Mouse (Mus musculus): Measurements from ENCODE around the gene Lsamp.
A peak's percentile ranks its signal among the peaks of the same experiment; 100 is the strongest.

Lsamp gene

DNA sequence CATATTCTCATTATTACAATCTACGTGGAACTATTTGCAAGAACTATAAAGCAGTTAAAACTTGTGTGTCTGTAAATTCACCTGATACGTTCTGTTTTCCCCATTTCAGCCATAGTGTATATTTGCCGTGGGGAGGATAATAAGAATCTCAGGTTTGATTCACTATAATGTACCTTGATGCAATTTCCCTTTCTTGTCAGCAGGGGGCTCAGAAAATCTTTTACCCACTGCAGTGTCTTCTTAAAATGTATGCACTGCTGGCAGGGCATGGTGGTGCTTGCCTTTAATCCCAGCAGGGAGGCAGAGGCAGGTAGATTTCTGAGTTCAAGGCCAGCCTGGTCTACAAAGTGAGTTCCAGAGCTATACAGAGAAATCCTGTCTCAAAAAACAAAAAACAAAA, 287.7 kb downstream of the Lsamp start:
- no peak for DNase-seq (ENCODE audit: low spot score)

DNA sequence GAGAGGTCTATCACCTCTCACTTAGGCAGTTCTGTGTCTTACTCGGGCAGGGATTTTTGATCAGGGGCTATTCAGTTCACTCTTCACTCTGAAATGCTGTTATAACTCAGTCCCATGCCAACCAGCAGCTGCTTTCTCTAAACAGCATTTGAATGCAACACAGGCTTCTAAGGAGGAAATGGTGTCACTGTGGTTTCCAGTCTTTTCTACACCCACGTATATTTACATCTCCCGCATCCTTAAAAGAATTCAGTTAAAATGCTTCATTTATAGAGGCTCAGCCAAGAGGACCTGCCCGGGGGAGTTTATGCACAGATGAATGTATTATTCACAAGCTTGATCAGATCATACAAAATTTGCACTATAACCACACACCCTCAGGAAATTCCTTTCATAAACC, 306.0 kb downstream of the Lsamp start:
- DNase-seq (ENCODE audit: low spot score), result no peak

DNA sequence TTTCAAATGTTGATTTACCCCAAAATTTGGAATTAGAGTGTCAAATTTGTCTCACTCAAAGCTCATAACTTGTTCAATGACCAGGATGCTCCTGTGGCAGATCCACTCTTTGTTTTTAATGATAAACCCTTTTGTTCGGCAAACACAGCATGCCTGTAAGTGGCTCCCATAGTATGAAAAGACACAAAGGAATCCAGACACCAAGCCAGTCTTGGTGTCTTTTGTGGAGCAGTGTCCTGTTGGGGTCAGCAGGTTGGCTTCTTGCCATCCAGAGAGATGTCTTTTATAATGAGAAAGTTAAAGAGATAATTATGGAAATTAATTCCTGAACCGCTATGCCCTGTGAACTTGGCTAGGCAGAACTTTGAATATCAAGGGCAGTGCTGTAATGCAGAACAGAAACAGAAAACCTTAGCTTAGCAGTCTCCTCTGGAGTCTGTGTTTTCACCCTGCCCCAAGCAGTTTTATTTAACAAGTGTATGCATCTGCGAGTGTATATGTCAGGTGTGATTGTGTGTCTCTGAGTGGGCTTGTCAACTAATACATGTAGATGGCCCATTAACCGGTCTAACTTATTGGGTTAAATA, 310.2 kb downstream of the Lsamp start:
- no peak for DNase-seq (ENCODE audit: low spot score)

DNA sequence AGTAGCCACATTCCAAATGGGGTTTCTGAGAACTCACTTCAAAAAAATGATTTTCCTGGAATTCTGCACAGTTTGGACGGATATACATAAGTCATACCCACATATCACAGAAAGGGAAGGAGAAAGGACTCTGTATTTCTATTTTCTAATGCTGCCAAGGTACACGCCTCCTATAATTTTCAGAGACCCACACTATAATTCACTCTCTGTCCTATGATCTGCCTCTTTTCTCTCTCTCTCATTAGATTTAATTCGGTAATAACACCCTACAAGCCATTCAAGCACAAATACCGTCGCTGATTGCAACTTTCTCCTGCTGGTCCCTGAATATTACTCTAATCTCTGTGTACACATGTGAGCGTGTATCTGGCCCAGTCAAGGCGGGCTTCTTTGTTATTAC, 311.1 kb downstream of the Lsamp start:
- no peak for DNase-seq (ENCODE audit: low spot score)

DNA sequence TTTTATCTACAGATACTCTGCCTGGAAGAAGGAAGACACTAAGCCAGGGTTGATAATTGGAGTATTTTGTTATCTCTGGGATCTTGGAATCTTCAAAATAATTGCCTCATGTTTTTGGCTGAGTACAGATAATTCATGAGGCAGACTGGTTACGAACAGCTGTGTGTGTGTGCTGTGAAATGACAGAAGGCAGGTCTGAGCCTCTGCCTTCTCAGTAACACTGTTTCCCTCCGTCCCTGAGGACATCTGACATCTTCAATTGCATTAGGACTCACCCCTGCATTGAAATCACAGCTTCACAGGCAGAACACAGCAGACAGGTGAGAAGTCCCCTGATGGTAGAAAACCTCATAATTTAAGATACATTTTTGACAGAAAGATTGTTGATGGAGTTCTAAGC, 323.5 kb downstream of the Lsamp start:
- no peak for DNase-seq (ENCODE audit: low spot score)

DNA sequence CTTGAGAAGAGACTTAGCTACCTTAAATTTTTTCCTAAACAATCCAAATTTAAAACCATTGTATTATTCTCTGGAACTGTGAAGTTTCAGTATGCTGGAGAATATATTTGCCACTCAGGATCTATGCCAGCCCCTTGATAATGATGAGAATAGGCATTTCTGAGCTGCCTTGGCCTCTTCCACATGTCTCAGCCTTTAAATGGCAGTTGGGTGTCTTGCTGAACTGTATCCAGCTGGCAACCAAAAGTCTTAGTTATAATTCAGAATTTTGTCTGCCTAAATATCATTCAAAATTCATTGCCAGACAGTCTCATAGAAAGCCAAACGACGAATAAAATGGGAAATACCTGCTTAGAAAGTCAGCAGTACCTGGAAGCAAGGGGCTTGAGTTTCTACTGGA, 332.0 kb downstream of the Lsamp start:
- no peak for DNase-seq (ENCODE audit: low spot score)

DNA sequence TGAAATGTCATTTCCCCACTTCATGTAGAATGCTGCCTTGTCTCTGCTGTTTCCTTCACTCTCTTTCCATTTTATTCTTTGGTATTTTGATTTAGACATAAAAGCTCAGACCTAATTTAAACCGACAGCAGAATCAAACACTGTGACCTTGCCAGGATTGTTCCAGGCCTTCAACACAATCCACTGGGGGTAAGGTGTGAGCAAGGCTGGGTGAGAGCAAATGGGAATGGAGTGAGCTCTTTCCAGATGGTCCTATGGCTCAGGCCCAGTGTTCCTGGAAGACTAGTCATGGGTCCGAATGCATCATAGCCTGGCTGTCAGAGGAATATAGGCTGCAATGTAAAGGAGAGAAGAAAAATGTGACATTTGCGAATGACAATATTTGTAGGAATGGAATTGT, 340.6 kb downstream of the Lsamp start:
- no peak for DNase-seq (ENCODE audit: low spot score)

DNA sequence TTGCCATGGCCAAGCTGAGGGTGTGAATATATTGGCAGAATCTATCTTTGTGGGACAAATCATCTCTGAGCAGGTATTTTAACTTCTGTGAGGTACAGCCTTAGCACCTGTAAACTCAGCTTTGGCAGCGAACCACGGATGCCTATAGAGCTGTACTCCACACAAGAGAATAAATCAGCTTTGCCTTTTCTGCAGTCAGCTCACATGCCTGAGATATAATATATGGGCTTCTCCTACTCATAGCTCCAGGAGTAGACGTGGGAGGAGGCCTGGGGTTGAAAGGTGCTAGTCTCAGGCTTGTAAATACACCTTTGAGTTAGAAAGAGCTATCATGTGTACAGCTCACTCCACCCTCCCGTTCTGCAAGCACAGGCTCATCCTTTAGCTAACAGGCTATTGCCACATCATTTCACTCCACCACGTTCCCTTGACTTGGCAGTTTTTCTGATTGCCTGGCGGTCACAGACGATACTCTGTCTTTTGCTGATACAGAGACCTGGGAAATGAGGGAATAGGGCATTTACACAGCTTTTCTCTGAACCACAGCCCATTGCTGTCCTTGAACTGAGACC, 344.2 kb downstream of the Lsamp start:
- no peak for DNase-seq (ENCODE audit: low spot score)

DNA sequence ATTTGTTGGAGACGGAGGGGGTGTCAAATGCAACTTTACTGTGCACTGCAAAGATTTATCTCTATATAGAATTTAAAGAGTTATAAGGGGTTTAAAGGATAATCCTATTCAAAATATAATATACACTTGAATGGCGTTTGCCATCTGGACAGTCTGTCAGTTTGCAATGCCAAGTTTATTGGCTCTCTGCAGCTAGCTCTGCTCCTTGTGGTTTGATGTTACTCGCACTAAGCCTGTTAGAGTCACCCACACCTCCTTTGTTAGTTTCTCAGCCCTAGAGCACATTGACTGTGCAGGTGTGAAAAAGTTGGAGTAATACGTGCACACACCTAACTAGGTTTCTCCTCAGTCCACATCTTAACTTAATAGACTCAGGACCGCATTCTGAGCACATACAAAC, 385.5 kb downstream of the Lsamp start:
- DNase-seq (ENCODE audit: low spot score), result no peak

DNA sequence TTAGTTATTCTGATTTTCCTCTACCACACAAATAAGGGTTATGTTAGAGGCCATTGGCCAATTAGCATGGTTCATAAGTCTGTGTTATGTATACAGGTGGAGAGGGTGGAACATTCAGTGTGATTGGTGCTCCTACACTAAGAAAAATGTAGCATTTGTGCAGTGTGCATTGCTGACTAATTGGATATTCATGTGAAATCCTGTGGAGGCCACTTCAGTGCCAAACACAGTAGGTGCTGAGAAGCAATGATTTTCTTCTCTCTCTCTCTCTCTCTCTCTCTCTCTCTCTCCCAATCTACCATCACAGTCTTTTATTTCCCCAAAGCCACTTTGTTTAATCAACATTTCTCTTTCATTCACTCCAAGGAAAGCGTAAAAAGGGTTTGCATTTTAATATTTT, 387.1 kb downstream of the Lsamp start:
- no peak for DNase-seq (ENCODE audit: low spot score)

DNA sequence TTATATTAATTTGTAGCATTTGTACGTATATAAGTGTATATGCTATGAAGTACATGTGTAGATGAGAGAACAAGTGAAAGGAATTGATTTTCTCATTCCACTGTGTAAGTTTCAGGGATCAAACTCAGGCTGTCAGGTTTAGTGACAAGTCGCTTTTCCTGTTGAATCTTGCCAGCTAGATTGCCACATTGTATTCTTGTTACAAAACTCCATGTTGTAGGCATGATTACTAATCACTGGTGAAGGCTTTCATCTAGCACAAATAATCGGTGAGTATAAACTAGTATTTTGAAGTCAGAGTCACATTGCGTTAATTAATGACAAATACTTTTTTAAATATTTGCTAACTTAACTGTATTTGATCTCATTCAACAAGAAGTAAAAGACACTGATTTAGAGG, 391.2 kb downstream of the Lsamp start:
- DNase-seq (ENCODE audit: low spot score), result no peak

DNA sequence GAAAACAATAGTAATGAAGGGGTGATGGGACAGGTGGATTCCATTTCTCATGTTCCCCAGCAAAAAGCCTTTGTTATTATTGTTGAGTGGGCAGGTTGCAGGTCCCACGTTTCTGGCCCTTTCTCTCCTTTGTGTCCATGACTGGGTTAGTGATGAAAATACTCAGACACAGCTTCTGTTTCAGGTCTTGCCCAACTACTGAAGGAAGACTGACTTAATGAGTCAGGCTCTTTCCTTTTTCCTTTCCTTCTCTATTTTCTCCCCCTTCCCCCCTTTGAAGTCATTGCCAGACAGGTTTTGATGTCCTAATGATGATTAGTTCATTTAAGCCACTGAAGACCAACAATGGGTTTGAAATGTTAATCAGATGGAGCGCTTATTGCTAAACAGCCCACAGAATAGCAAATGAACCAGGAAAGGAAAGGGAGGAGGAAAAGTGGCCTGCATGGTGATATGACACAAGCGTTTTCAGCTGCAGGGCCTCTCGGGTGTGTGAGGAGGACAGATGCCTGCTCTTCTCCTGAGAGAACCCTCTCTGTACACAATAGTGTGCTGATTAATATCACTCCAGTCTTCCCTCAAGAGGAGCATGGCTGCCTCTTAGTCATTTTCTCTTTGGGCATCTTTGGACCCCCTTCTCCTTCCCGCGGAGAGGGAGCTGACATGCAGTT, 393.1 kb downstream of the Lsamp start:
- no peak for DNase-seq (ENCODE audit: low spot score)

DNA sequence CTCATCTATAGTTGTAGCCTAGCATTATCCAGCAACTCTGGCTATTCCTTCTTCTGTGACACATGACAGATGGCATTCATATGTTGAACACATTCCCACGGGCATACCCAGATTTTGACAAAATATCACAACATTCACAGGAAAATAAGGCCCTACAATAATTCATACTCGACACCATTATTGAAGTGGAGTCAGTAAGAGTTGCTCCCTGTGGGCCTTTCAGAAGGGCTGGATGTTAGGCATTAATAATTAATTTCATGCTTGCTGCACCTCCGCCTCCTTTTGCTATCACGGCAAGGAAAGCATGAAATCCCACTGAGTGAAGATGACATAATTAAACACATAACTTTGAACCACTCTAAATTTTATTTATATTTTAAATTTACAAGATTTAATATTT, 407.9 kb downstream of the Lsamp start:
- DNase-seq (ENCODE audit: low spot score), result no peak

DNA sequence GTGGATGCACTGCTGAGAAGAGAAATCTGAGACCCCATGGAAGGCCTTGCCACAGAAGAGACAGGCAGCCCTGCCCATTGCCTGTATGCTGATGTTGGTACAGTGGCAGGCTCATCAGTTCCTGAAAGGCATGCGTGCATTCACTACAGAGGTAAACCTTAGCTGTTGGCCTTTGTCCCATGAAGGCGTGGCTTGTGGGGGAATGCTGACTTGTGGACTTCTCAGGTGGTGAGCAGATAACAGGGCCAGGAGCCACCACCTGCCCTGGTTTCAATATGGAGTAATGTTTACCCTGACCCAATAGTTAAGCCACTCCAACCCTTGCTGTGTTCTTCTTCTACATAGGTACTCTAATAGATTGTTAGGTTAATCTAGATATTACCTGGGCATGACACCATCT, 415.4 kb downstream of the Lsamp start:
- DNase-seq (ENCODE audit: low spot score), result no peak

DNA sequence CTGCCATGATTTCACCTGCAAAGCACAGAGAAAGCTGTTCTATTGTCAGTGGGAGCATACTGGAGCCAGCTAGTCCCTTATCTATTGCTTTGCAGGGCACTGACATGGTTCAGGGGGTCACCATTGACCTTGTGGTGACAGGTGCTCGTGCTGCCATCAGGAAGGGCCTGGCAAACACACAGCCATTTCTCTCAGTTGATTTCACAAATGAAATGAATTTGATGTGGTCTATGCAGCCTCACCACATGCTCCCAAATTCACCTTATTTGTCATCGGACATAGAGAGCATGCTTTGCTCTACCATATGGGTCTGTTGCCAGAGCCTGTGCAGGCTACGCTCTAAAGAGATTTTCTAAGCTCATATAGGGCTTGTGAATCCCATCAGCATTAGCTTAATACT, 450.1 kb downstream of the Lsamp start:
- DNase-seq (ENCODE audit: low spot score), result no peak

DNA sequence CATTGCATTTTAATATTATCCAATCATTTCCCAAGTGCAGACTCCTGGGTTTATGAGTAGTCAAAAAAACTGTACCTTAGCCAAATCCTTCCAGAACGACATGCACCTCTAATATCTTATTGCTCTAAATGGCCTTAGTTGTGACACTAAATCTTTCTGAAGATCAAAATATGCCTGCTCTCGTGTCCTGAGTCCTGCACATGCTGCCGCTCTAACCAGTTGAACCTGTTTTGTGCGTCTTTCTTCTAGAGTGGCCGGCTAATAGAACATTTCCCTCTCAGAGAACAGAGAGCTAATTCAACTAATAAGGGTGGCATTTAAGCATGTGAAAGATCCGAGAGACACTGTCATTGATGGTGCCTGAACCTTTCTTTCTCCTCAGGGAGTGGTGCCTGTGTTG, 452.3 kb downstream of the Lsamp start:
- no peak for DNase-seq (ENCODE audit: low spot score)

DNA sequence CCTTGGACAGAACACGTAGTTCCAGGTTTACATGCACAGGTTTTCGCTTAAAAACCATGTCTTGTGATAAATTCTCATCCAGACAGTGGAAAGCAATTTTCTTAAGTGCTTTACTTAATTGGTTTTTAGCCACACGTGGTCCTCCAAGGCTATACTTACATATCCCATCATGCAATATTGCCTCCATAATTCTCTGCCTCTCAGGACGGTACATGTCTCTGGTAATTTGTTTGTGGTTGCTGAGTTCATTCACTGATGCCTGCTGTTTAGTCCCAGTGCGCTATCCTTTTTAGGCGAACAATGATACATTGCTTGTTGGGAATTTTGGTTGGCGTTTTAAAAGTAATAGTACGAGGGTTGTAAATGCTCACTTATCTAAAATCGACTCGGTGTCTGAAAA, 453.7 kb downstream of the Lsamp start:
- no peak for DNase-seq (ENCODE audit: low spot score)

DNA sequence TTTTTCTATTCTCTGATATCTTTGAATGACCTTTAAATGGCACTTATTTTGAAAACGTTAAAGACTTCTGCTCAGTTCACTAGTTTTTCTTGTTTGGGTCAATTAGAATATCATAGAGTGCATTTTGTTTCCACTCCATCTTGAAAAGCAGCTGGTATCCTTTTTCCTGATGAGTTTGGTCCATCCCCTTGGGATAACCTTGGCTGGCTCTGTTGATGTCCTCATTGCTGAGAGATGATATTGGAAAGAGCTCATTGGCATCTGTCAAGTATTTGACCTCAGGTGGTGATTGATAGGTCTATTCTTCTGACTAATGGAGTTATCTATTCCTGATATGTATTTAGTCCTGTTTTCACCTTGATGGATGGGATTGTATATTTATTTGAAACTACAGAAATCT, 454.7 kb downstream of the Lsamp start:
- DNase-seq (ENCODE audit: low spot score), result no peak

DNA sequence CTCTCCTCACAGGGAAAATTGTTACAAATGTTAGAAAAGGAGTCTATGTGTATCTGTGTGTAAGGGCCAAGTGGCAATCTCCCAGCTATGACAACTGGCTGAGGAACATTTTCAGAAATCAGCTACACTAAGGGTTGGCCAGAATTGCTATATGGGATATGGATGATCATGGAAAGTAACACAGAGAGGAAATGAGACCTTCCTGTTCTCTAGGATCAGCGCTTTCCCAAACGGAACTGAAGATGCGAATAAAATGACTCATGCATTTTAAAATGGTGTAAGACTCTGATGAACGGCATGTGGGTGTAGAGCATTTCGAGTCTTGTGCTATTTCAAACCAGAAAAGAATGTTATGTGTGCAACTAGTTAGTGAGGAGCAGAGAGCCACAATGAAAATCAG, 462.4 kb downstream of the Lsamp start:
- peak; percentile 33 for DNase-seq (ENCODE audit: low spot score)

DNA sequence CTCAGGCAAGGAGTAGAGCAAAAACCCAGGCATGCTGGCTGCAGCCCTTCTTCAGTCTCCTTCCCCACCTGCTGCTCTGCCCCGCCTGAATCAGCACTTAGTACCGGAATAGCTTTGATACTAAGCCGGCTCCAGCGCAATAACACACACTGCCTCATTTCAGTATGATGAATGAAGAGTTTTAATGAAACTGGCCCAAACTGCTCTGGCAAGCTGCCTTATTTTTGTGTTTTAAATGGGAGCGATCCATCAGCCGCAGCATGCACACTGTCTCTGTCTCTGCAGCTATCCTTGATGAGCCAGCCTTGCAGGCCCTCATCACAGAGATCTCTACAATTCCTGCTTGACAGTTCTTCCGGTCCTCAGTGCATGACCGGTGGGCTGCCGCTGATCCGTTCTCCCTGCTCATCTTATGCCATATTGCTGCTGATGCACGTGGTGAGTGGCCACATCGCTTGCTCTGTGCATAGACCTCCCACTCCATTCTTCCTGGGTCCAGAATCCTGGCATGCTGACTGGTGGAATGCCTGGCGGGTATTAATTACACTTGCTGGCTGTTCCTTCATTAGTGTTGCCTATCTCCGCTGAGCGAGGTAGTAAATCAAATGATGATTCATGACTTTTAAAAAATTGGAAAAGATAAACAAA, 479.4 kb downstream of the Lsamp start:
- DNase-seq (ENCODE audit: low spot score), result no peak

DNA sequence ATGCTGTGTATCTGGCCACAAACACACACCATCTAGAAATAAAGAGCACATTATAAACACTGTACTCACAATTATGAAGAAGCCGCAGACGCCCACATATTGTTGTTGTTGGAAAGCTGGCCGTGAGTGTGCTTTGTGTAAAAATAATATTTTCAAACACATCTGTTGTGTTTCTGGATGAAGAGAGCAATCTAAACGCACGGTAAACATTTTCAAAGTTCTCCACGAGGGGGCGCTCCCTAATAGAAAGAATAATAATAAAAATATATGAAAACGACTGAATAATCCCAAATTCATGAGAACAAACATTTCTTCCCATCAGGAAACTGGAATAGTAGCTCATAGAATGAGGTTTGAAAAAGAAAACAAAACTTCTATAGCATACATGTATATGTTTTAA, 482.4 kb downstream of the Lsamp start:
- no peak for DNase-seq (ENCODE audit: low spot score)

DNA sequence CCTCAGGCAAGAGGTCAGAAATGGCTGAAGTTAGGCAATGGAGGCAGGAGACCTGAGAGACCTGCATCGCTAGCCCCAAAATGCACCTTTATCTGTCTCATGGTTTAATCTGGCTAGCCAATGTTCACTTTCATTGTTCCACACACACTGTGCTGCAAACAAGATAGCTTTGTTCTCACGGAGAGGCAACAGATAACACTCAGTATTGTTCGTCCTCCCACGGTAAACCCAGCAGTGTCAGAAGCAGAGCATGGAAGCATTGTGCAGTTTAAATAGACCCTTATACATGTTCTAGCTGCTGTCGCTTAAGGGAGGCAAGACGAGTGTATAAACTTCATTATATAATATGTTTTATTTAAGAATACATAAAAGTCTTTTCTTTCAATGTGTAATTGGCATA, 486.8 kb downstream of the Lsamp start:
- no peak for DNase-seq (ENCODE audit: low spot score)

DNA sequence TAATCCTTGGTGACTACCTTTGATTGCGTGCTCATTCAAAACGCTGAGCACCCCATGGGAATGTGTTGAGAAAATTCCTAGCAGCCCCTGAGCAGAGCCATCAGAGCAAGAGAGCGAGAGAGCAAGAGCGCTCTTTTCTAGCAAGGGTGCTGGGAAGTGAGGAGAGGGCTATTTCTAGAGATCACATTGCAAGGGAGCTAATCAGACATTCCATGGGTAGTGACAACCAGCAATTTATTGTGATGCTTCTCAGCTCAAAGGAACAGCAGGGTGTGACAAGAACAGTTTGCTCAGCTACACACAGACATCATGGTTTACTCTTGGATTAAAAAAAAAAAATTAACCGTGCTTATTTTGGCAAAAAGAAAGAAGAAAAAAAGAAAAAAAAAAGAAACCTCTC, 487.8 kb downstream of the Lsamp start:
- no peak for DNase-seq (ENCODE audit: low spot score)

DNA sequence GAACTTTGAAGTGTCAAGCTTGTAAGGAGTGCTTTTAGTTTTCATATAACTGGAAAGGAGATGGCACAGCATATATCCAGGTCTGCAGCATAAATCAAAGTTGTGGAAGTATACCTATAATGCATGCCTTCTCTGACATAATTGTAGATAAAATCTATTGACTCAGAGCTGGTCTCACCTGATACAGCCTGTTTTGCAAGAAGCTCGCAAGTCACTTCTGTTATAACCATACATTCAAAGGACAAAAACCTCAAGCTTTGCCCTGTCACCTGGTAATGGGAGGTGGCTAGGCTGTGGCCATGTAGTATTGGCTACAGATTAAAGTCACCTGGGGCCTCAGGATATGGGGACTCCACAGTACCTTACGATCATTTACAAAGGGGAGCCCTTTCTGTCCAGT, 507.4 kb downstream of the Lsamp start:
- no peak for DNase-seq (ENCODE audit: low spot score)
